Mouse (Mus musculus): ENCODE measurements around the gene Fam189a1. TPM values are rescaled to one million over a fixed set of nuclear protein-coding genes. Genes with fewer than 3 reads are reported as not detected.

Gene Fam189a1
- polyA plus RNA-seq, 1 experiment: not detected

DNA sequence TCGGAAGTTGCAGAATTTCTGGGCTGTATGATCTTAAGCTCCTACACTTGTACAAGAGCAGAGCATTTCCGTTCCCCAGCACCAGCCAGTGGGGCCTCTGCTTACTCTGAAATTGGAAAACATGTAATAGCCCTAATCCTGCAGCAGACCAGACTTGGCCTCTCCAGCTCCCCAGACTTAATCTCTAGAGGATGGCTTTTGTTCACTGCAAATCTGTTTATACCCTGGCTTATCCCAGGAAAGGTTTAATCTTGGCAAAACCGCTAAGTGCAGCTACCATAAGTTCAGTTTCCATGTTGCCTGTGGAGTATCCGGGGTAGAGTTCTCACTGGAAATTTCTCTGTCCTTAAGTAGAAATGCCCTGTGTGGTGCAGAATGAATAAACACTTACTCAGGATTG lies 448.2 kb downstream of the Fam189a1 start:
- TF ChIP-seq POLR2A (IDR thresholded peaks at IDR 0.05; ENCODE audit: insufficient read depth, low read length) (no peak), EP300 (IDR thresholded peaks at IDR 0.05; ENCODE audit: insufficient read depth, low read depth, low read length) (no peak), CTCF (IDR thresholded peaks at IDR 0.05; ENCODE audit: low read depth, low read length) (no peak)
- H3K4me3 ChIP-seq (ENCODE audit: low read depth, low read length): no peak overlapping the region
- no peaks in the 10 kb centered on the region for H3K9me3 ChIP-seq (replicated peaks; ENCODE audit: control insufficient read depth, insufficient read depth, low read length, poor library complexity, severe bottlenecking)
- H3K9ac ChIP-seq (ENCODE audit: low read depth, poor library complexity, severe bottlenecking): no peak overlapping the region
- H3K36me3 ChIP-seq (ENCODE audit: control insufficient read depth, insufficient read depth, low read length, poor library complexity, severe bottlenecking): no peaks in the 10 kb centered on the region
- H3K27me3 ChIP-seq (ENCODE audit: control insufficient read depth, insufficient read depth, low read length, poor library complexity, severe bottlenecking): no peaks in the 10 kb centered on the region
- H3K27ac ChIP-seq (ENCODE audit: insufficient read depth, low read length): no peak overlapping the region
- H3K4me1 ChIP-seq (ENCODE audit: control insufficient read depth, insufficient read depth, low read length): no peaks in the 10 kb centered on the region

Data from ES-Bruce4 (cell line).